Mouse (Mus musculus) ES-CJ7 (cell line): ENCODE results near the gene Tas2r110.

ENCODE experiments used
- DNase-seq: peaks from one replicate; pipeline ENCODE4 v3.0.0; 2011; ENCODE audit warnings: low read depth, low spot score

The Tas2r110 gene

DNA sequence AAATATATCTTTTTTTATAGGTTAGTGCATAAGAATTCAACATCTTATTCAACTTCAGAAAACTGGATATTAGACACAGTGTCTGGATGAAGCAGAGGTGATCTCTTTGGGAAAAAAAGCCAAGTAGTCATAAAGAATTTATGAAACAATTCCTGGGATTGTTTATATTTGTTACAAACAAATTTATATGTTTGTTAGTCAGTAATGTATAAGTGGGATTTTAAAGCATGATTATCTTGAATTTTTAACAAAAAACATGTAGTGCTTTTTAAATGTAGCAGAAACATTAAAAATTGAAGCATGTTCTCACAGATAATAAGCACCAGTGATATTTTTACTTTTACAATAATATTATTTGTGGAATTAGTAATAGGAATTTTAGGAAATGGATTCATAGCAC lies at the start of gene Tas2r110:
Tas2r110 (plus strand) TSS at position 301 of the 400 bp plus-strand sequence.
- DNase-seq = no peak

GRCm38 (mm10) chr6:132846842-132847241 lies 21.0 kb upstream of the Tas2r110 start, which contains the start of gene Tas2r123:
Tas2r123 (plus strand) TSS chr6:132847142.
- no peak for DNase-seq

GRCm38 (mm10) chr6:132855138-132855537 lies 12.7 kb upstream of the Tas2r110 start, which contains the start of gene Tas2r116:
Tas2r116 (plus strand) TSS chr6:132855438.
- no peak for DNase-seq

GRCm38 (mm10) chr6:132892711-132893110 lies 24.9 kb downstream of the Tas2r110 start, which contains the start of gene Tas2r113:
Tas2r113 (plus strand) TSS chr6:132893011.
- no peak for DNase-seq

GRCm38 (mm10) chr6:132909351-132909750 lies 41.5 kb downstream of the Tas2r110 start, which contains the start of gene Tas2r125:
Tas2r125 (plus strand) TSS chr6:132909651.
- DNase-seq = no peak
